Mouse (Mus musculus) right cerebral cortex, adult 2 months (tissue): ENCODE measurements around the gene Fam168a.

ENCODE experiments used
- DNase-seq, 2 experiments: peaks; one replicate each; pipeline ENCODE4 v3.0.0; 2021 to 2022; ENCODE audit warnings: low spot score in 2 of 2

Fam168a gene

DNA sequence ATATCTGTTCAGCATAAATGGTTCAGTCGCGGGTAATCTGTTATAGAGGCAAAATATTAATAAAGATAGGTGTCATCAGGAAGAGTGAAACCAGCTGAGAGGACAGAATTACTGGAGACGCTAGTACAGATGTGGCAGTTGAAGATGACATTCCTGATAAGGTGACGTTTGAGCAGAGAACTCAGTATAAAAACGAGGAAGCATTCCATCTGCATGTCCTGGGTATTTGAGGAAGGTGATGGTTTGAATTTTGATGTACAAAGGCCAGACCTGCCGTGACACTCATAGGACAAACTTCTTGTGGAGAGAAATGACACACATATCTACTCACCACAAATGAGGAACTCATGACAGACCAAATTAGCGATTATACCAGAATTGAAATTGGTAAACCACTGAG, 73.8 kb downstream of the Fam168a start:
- no peak for DNase-seq

DNA sequence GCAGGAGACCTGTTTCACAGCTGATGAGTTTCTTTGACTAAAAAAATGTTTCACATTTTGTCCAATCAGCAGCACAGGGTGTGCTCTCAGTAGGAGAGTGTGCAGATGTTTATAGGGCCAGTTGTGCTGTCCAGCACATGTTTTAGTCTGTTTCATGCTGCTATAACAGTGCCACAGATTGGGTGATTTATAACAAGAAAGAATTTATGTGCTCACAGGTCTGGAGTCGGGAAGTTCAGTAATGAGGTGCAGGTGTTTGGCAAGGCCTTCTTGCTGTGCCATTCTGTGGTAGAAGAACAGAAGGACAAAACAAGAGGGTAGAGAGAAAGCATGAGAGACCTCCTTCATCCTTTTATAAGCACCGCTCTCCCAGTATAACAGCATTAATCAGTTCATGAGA, 78.2 kb downstream of the Fam168a start:
- DNase-seq: no peak

DNA sequence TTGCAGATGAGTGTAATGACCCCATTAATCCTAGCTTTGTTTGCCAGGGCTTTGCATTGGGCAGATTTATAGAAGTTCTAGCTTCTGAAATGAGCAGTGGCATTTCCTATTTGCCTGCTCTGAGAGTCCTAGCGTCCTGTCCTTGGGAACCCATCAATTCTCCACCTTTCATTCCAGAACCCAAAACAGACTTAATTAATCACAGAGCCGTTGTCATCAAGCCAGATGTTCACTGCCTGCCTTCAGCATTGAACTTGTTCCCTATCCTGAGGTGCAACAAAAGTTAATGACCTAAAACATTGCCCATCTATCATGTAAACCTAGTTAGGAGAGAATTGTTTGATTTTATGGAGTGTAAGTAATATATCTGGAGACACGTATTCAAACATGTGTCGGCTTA, 79.0 kb downstream of the Fam168a start:
- no peak for DNase-seq

DNA sequence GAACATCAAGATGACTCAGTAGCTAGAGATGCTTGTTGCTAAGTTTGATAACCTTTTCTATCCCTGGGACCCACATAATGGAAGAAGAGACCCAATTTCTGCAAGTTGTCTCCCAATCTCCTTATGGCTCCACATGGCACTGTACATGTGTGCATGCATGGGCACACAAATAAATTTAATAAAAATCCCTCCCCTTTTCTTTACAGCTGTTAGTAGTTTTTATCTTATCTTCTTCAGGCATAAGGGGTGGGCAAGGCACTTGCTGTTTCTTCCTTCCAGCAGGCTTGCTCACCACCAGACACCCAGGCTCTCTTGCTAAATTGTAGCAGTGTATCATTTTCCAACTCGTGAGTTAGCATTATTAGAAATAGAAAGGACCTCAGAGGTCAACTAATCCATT, 79.6 kb downstream of the Fam168a start:
- no peak for DNase-seq

- no peak for DNase-seq
These were observed 81.9 kb downstream of the Fam168a start for GRCm38 (mm10) chr7:100788291-100788690.

- no peak for DNase-seq
These were observed 92.4 kb downstream of the Fam168a start for GRCm38 (mm10) chr7:100798810-100799209.

DNA sequence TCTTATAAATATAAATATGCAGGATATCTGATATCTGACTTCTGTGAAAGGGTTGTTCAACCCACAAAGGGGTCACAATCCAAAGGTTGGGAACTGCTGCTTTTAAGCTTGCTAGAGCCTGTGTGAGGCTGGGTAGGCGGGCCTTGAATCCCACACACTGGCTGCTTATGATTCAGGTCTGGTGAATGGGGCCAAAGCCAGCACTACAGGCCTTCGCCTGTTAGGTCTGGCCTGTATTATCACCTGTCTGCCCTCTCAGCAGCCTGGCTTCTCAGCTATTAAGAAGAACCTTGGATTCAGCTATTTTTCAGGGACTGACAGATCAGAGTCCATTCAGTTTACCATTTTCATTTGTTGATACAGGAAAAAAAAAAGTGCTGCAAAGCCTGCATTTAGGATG, 99.0 kb downstream of the Fam168a start:
- no peak for DNase-seq

GRCm38 (mm10) chr7:100811912-100812311, 105.5 kb downstream of the Fam168a start:
- DNase-seq: no peak

- DNase-seq: no peak
These were observed 106.2 kb downstream of the Fam168a start for GRCm38 (mm10) chr7:100812641-100813040.

DNA sequence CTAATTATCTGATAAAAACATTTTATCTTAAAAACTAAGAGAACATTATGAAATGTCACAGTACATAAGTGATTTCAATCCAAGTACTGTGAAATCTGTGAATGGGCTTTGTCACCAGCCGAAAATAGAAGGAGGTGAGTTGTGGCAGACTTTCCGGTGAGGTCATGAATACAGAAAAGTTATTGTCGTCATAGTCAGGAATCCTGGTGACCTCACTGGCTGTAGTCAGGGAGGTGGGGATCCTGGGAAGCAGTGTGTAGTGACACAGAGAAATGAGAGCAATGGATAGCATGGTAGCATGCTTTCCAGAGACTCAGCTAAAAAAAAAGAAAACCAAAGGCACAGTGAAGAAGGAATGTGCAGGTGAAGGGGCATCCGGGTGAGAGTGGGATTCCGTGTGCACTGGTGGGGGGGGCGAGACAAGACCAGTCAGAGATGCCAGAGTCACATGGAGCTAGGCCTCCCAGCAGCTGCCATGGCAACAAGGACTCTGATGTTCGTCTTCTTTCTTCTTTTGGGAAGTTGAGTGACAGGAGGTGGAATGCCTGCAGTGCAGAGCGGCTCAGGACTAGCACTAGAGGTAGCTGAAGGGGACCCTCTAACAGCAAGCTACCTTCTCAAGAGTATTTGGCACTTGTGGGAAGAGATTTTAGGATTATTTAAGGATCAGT, 109.6 kb downstream of the Fam168a start:
- DNase-seq: peak in 1 of 2 experiments; percentile 26

DNA sequence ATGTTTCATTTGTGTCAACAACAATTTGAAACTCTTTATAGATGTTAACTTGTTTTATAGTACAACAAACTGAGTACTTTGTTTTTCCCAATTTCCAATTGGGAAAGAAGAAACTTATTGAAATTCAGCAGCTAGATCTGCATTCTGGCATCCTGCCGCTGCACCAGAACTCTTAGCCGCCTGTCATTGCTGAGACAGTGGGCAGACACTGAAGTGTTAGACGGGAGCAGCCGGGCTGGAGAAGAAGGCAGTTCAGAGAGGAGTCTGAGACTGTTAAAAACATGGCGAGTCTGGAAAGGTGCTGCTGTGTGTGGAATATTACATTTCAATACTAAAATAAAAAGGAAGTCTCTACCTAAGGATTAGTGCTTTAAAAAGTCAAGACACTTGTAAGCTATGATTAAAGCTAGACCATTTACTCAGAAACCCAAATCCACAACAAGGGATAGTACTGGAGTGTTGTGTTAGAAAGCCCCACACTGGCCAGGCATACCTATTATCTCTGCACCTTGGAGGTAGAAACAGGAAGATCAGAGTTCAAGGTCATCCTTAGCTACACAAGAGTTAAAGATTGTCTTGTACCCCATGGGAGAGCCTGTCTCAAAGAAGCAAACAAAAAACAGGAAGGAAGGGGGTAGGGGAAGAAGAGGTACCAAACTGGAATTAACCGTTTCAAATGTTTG, 110.5 kb downstream of the Fam168a start:
- peak; percentile 68 to 71 for DNase-seq

DNA sequence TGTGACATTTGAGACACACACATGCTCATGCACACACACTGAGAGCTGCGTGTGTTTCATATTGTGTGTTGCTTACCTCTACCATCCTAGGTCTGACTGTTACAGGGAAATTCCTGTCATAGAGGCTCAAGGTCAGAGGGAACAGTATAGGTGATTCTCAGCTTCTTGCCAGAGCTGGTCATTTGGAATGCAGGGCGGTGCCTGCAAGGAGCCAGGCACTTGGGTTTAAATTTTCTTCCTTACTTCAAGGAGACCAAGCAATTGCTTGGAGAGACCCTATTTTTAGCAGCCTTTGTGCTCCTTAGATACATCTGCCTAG, 111.0 kb downstream of the Fam168a start:
- no peak for DNase-seq

- no peak for DNase-seq
These were observed 112.1 kb downstream of the Fam168a start for GRCm38 (mm10) chr7:100818401-100819064.

- no peak for DNase-seq
These were observed 118.2 kb downstream of the Fam168a start for GRCm38 (mm10) chr7:100824661-100825060.

GRCm38 (mm10) chr7:100828549-100828948, 122.1 kb downstream of the Fam168a start:
- no peak for DNase-seq

DNA sequence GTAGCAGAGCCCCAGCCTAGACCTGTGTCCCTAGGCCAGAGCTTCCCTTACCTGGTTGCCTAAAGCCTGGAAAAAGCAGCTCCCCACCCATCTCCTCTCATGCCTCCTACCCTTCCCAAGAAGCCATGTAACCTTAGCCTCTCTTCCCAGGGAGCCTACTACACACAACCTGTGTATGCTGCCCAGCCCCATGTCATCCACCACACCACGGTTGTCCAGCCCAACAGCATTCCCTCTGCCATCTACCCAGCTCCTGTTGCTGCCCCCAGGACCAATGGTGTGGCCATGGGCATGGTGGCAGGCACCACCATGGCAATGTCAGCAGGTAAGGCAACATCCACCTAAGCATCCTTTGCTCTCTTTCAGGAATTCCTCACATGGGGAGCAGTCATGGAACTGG, 127.4 kb downstream of the Fam168a start:
- no peak for DNase-seq

- no peak for DNase-seq
These were observed 128.7 kb downstream of the Fam168a start for GRCm38 (mm10) chr7:100835168-100835567.

GRCm38 (mm10) chr7:100835711-100836110, 129.3 kb downstream of the Fam168a start:
- no peak for DNase-seq

GRCm38 (mm10) chr7:100836657-100837056, 130.2 kb downstream of the Fam168a start:
- no peak for DNase-seq

- DNase-seq: no peak
These were observed 131.3 kb downstream of the Fam168a start for GRCm38 (mm10) chr7:100837701-100838100.

- no peak for DNase-seq
These were observed 133.4 kb downstream of the Fam168a start for GRCm38 (mm10) chr7:100839632-100840402.

DNA sequence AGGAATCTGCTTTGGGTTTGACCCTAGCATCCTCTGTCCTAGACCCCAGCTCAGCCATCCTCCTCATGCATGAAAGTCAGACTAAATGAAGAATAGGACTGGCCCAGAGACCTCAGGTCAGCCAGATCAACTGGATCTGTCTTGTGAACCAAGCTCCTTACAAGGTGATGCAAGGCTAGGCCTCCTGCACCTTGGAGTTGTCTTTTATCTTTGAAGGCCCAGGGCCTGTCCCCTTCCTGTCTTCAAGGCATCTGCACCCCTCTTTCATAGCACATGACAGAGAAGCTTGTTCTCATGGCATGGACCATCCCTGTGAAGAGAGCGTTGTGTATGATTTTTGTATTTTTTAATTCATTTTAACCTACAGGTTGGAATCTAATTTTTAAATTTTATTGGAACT, 134.5 kb downstream of the Fam168a start:
- DNase-seq: no peak
